Mouse (Mus musculus) splenic B cell, adult 2 months (primary cell): ENCODE data around the gene Tcirg1.

Source experiments
- DNase-seq: peaks from one replicate; pipeline ENCODE4 v3.0.0-alpha.2; 2011; ENCODE audit warnings: low read depth, low spot score
- H3K27me3 ChIP-seq: 2 replicates; pipeline ENCODE4 v1.6.1; 2012; ENCODE audit warnings: mild to moderate bottlenecking, low read length, moderate library complexity, mixed read lengths; ENCODE audit not compliant: control insufficient read depth, poor library complexity, insufficient read depth, severe bottlenecking
- H3K36me3 ChIP-seq: 2 replicates; pipeline ENCODE4 v1.6.1; 2012; ENCODE audit warnings: mild to moderate bottlenecking, low read length, moderate library complexity, mixed read lengths; ENCODE audit not compliant: control insufficient read depth, poor library complexity, insufficient read depth, severe bottlenecking

Tcirg1 gene

GRCm38 (mm10) chr19:3935032-3935895 lies 28.3 kb upstream of the Tcirg1 start, which contains the start of gene Unc93b1:
Gene Unc93b1, plus strand, starts transcription at chr19:3935186.
- Histone ChIP-seq H3K27me3 (no peaks in the 10 kb centered on the region), H3K36me3 (no peaks in the 10 kb centered on the region; the same call in 1 of the 2 replicates)
- peak; percentile 84 for DNase-seq

GRCm38 (mm10) chr19:3931716-3932115 lies 24.8 kb upstream of the Tcirg1 start:
- DNase-seq = peak; percentile 68
- H3K36me3 ChIP-seq = no peaks in the 10 kb centered on the region
- H3K27me3 ChIP-seq = no peaks in the 10 kb centered on the region

- peak; percentile 68 for DNase-seq
- Histone ChIP-seq H3K36me3 (no peaks in the 10 kb centered on the region), H3K27me3 (no peaks in the 10 kb centered on the region)
Measured at GRCm38 (mm10) chr19:3930262-3931057, 23.5 kb upstream of the Tcirg1 start.

GRCm38 (mm10) chr19:3929211-3929941 lies 22.4 kb upstream of the Tcirg1 start, which contains the start of gene Aldh3b1:
Gene Aldh3b1, minus strand, starts transcription at chr19:3929808.
- Histone ChIP-seq H3K36me3 (no peaks in the 10 kb centered on the region), H3K27me3 (no peaks in the 10 kb centered on the region)
- no peak for DNase-seq

- DNase-seq = no peak
- no peaks in the 10 kb centered on the region for H3K27me3 ChIP-seq
- H3K36me3 ChIP-seq = no peaks in the 10 kb centered on the region
Measured at GRCm38 (mm10) chr19:3928779-3929178, 21.8 kb upstream of the Tcirg1 start.

GRCm38 (mm10) chr19:3927989-3928388 lies 21.1 kb upstream of the Tcirg1 start:
- DNase-seq = no peak

GRCm38 (mm10) chr19:3926685-3927084 lies 19.8 kb upstream of the Tcirg1 start:
- Histone ChIP-seq H3K27me3 (no peaks in the 10 kb centered on the region), H3K36me3 (no peaks in the 10 kb centered on the region)
- no peak for DNase-seq

More at GRCm38 (mm10) chr19:3927989-3928388, 21.1 kb upstream of the Tcirg1 start:
- H3K27me3 ChIP-seq = no peaks in the 10 kb centered on the region
- H3K36me3 ChIP-seq = no peaks in the 10 kb centered on the region

- Histone ChIP-seq H3K36me3 (no peaks in the 10 kb centered on the region), H3K27me3 (no peaks in the 10 kb centered on the region)
- no peak for DNase-seq
Measured at GRCm38 (mm10) chr19:3926279-3926678, 19.3 kb upstream of the Tcirg1 start.

GRCm38 (mm10) chr19:3925859-3926258 lies 18.9 kb upstream of the Tcirg1 start:
- no peaks in the 10 kb centered on the region for H3K36me3 ChIP-seq
- no peak for DNase-seq
- no peaks in the 10 kb centered on the region for H3K27me3 ChIP-seq

GRCm38 (mm10) chr19:3924868-3925267 lies 17.9 kb upstream of the Tcirg1 start:
- H3K36me3 ChIP-seq = no peaks in the 10 kb centered on the region
- no peak for DNase-seq
- no peaks in the 10 kb centered on the region for H3K27me3 ChIP-seq

- H3K36me3 ChIP-seq = no peaks in the 10 kb centered on the region
- no peak for DNase-seq
- H3K27me3 ChIP-seq = no peaks in the 10 kb centered on the region
Measured at GRCm38 (mm10) chr19:3924190-3924589, 17.3 kb upstream of the Tcirg1 start.

- Histone ChIP-seq H3K27me3 (no peaks in the 10 kb centered on the region), H3K36me3 (no peaks in the 10 kb centered on the region)
- DNase-seq = peak; percentile 61
Measured at GRCm38 (mm10) chr19:3923586-3923985, 16.7 kb upstream of the Tcirg1 start.

GRCm38 (mm10) chr19:3922661-3923371 lies 15.9 kb upstream of the Tcirg1 start:
- peak; percentile 56 for DNase-seq
- Histone ChIP-seq H3K36me3 (no peaks in the 10 kb centered on the region), H3K27me3 (no peaks in the 10 kb centered on the region)

GRCm38 (mm10) chr19:3919928-3920327 lies 13.0 kb upstream of the Tcirg1 start:
- Histone ChIP-seq H3K27me3 (no peaks in the 10 kb centered on the region), H3K36me3 (no peaks in the 10 kb centered on the region)
- DNase-seq = no peak
